Mouse (Mus musculus) liver, adult 2 months (tissue): Measurements from ENCODE around the gene Atp5j2. TPM values are rescaled to one million over a fixed set of nuclear protein-coding genes. Genes with fewer than 3 reads are reported as not detected.

Experiments
- DNase-seq: peaks from one replicate; pipeline ENCODE4 v3.0.0-alpha.2; 2011; ENCODE audit warnings: low read depth, low spot score; ENCODE audit errors: extremely low read depth
- H3K27ac ChIP-seq: fragments of 200-500 bp; replicated peaks from 2 replicates; pipeline ENCODE4 v1.5.1; 2012; ENCODE audit warnings: low read depth, mild to moderate bottlenecking, control low read depth, inconsistent platforms, low read length; ENCODE audit not compliant: insufficient read depth
- H3K27me3 ChIP-seq: fragments of 200-500 bp; 2 replicates; pipeline ENCODE4 v1.6.1; 2012; ENCODE audit warnings: mild to moderate bottlenecking, moderate library complexity, low read length, inconsistent platforms; ENCODE audit not compliant: control insufficient read depth, insufficient read depth
- H3K36me3 ChIP-seq: fragments of 200-500 bp; 2 replicates; pipeline ENCODE4 v1.6.1; 2012; ENCODE audit warnings: low read length, inconsistent platforms; ENCODE audit not compliant: control insufficient read depth, insufficient read depth
- H3K4me1 ChIP-seq: fragments of 200-500 bp; 2 replicates; pipeline ENCODE4 v1.6.1; 2011; ENCODE audit warnings: low read length; ENCODE audit not compliant: control insufficient read depth, insufficient read depth
- H3K4me3 ChIP-seq: fragments of 200-500 bp; 2 replicates; pipeline ENCODE4 v1.5.1; 2011; ENCODE audit warnings: low read depth, mild to moderate bottlenecking, control low read depth, low read length, moderate library complexity; ENCODE audit not compliant: insufficient read depth
- H3K79me2 ChIP-seq: fragments of 200-500 bp; 2 replicates; pipeline ENCODE4 v1.6.1; 2012; ENCODE audit warnings: inconsistent platforms, mild to moderate bottlenecking, low read length, moderate library complexity; ENCODE audit not compliant: control insufficient read depth, insufficient read depth
- H3K9ac ChIP-seq: fragments of 200-500 bp; 2 replicates; pipeline ENCODE4 v1.6.1; 2012; ENCODE audit warnings: low read depth, mild to moderate bottlenecking, control low read depth, inconsistent platforms, low read length
- CTCF ChIP-seq: fragments of 200-500 bp; IDR thresholded peaks from 2 replicates; pipeline ENCODE4 v1.5.1; 2011; ENCODE audit warnings: low read depth, low read length, control low read depth
- POLR2A ChIP-seq: fragments of 200-500 bp; IDR thresholded peaks from 2 replicates; pipeline ENCODE4 v1.6.1; 2011; ENCODE audit warnings: low read length, control low read depth; ENCODE audit not compliant: insufficient read depth; ENCODE audit errors: extremely low read depth
- WGBS: fragments of 180-500 bp; shearing (Covaris S2); methylation state at CpG from one replicate; pipeline ENCODE4 v1.1.7; 2018; 5-methylcytosine and 5-hydroxymethylcytosine counted together
- polyA plus RNA-seq: library from polyadenylated mRNA; depleted of rRNA; stranded (reverse); fragments of >200 nt; gene quantifications from 2 replicates; pipeline ENCODE4 v1.2.3, GENCODE M21; 2012
- total RNA-seq: library from RNA; depleted of rRNA; stranded (reverse); fragments of >200 nt; gene quantifications from 2 replicates; pipeline ENCODE4 v1.2.3, GENCODE M21; 2014

Atp5j2 gene
- total and polyA plus RNA-seq, 2 experiments = 171 to 332 TPM

DNA sequence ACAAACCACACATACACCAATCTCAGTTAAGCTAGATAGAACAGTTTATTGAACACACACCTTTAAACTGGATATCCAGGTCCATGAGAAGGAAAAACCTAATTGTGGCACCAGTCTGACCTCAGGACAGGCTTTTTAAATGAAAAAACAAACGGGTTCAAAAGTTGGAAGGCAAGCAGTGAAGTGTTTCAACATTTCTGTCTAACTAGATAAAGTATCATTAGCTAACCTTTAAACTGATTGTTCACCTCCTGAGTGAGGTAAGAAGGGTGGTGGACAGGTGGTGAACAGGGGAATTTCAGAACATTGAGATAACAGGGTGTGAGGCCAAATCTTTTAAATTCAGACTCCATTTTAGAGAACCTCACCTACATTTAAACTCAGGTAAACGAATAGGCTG lies 34.6 kb upstream of the Atp5j2 start:
- Histone ChIP-seq H3K27ac (peak overlapping the region; percentile 96), H3K9ac (no peak overlapping the region), H3K36me3 (no peaks in the 10 kb centered on the region; the same call in 1 of the 2 replicates), H3K4me3 (no peak overlapping the region), H3K79me2 (no peaks in the 10 kb centered on the region), H3K4me1 (peaks cover 22% of the 10 kb centered on the region), H3K27me3 (no peaks in the 10 kb centered on the region)
- peak; percentile 90 for DNase-seq
- 23% methylated on average over 2 of the region's 2 CpGs for WGBS
- TF ChIP-seq POLR2A (no peak), CTCF (no peak)

DNA sequence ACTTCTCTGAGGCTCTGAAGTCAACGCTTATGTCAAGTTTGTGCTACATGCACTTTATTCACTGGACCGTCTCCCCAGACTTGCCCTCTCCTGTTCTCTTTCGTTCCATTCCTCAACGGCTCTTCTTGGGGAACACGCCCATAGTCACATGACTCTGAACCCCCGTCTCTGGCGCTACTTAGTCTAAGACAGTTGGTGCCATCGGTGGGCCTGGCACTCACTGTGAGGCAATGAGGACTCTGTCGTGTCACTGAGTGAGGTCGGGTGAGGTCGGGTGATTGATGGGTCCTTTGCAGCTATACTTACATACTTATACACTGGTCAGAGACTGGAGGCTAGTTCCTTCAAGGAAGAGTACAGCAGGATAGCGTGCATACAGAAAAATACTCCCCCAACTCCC lies 31.5 kb upstream of the Atp5j2 start:
- no peak for DNase-seq
- H3K27me3 ChIP-seq = no peaks in the 10 kb centered on the region
- WGBS = 53% methylated on average over 12 of the region's 12 CpGs
- H3K4me3 ChIP-seq = no peak overlapping the region
- no peaks in the 10 kb centered on the region for H3K79me2 ChIP-seq
- TF ChIP-seq CTCF (no peak), POLR2A (no peak)
- H3K4me1 ChIP-seq = peaks cover 36% of the 10 kb centered on the region
- H3K9ac ChIP-seq = 0 out of 2 replicates have a peak overlapping the region, but pooled peaks have one; percentile 10
- H3K36me3 ChIP-seq = peaks cover 5% of the 10 kb centered on the region
- H3K27ac ChIP-seq = peak overlapping the region; percentile 77

DNA sequence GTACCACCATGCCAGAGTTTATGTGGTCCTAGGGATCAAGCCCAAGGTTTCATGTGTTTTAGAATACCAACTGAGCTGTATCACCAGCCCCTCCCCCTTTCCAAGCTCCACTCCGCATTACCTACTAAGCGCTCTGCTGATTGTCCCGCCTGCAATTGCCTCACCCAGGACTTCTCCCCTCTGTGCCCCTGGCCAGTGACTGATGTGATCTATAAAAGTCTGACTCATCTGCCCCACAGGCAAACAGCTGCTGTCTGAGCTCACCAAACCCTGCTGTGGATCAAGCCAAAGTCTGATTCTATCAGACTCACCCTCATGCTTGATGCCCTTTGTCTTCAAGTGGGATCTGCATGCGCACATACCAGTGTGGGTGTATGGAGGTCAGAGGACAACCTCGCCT lies 31.0 kb upstream of the Atp5j2 start:
- H3K79me2 ChIP-seq = no peaks in the 10 kb centered on the region
- DNase-seq = peak; percentile 85
- H3K27me3 ChIP-seq = no peaks in the 10 kb centered on the region
- no peak overlapping the region for H3K4me3 ChIP-seq
- H3K27ac ChIP-seq = peak overlapping the region; percentile 77
- WGBS = 26% methylated on average over 5 of the region's 5 CpGs
- TF ChIP-seq CTCF (no peak), POLR2A (no peak)
- peaks cover 5% of the 10 kb centered on the region for H3K36me3 ChIP-seq
- peak overlapping the region; percentile 8; the same call in 1 of the 2 replicates for H3K9ac ChIP-seq
- H3K4me1 ChIP-seq = peaks cover 41% of the 10 kb centered on the region

DNA sequence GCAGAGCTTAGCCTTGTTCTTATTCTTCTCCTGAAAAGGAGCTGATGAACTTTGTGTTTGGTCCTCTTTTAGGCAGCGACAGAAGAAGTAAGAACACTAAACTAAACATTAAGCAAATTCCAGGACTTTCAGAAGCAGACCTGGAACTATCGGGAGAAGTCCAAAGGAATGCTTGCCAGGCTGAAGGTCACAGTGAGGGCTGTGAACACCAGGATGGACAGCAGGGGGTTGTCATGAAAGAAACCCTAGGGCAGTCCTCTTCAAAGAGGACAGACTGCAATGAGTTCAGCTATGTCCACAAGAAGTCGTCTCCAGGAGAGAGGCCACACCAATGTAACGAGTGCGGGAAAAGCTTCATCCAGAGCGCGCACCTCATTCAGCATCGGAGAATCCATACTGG lies 28.1 kb upstream of the Atp5j2 start:
- no peak overlapping the region for H3K4me3 ChIP-seq
- no peak overlapping the region for H3K9ac ChIP-seq
- H3K27ac ChIP-seq = peak overlapping the region; percentile 14; the same call in 1 of the 2 replicates
- H3K36me3 ChIP-seq = peaks cover 5% of the 10 kb centered on the region
- TF ChIP-seq CTCF = no peak
- no peak for TF ChIP-seq POLR2A
- DNase-seq = peak; percentile 67
- 67% methylated on average over 8 of the region's 8 CpGs for WGBS
- H3K27me3 ChIP-seq = no peaks in the 10 kb centered on the region
- H3K79me2 ChIP-seq = no peaks in the 10 kb centered on the region
- H3K4me1 ChIP-seq = peaks cover 33% of the 10 kb centered on the region

DNA sequence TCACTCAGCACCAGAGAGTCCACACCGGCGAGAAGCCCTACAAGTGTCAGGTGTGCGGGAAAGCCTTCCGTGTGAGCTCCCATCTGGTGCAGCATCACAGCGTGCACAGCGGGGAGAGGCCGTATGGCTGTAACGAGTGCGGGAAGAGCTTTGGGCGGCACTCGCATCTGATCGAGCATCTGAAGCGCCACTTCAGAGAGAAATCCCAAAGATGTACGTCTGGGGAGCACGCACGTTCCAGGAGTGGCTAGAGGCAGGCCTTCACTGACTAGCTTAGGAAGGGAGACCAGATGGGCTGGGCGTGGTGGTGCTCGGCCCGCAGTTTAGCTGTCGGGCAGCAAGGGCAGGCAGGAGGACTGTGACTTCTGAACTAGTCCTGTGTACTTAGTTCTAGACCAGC lies 26.8 kb upstream of the Atp5j2 start:
- no peak overlapping the region for H3K4me3 ChIP-seq
- H3K27ac ChIP-seq = peak overlapping the region; percentile 88
- H3K9ac ChIP-seq = no peak overlapping the region
- peaks cover 5% of the 10 kb centered on the region for H3K36me3 ChIP-seq
- H3K27me3 ChIP-seq = no peaks in the 10 kb centered on the region
- TF ChIP-seq CTCF (no peak), POLR2A (no peak)
- 96% methylated on average over 20 of the region's 20 CpGs for WGBS
- H3K4me1 ChIP-seq = peaks cover 32% of the 10 kb centered on the region
- no peaks in the 10 kb centered on the region for H3K79me2 ChIP-seq
- DNase-seq = no peak

DNA sequence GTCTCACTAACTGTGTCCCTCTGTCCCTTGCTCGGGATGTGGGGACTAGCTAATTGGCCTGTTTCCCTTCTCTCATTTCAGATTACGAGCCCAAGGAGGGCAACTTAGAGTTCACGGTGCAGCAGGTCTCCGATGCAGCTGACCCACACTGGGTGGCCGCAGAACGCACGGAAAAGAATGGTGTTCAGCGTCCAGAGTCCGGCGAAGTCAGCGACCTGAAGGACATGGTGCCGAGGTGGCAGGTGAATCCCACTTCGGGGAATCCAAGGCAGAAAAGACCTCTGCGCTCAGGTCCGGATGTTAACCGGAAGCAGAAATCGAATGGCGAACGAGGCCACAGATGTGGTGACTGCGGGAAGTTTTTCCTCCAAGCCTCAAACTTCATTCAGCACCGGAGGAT lies 26.3 kb upstream of the Atp5j2 start:
- 46% methylated on average over 21 of the region's 21 CpGs for WGBS
- H3K4me3 ChIP-seq = no peak overlapping the region
- H3K27me3 ChIP-seq = no peaks in the 10 kb centered on the region
- peak overlapping the region; percentile 50 for H3K9ac ChIP-seq
- H3K27ac ChIP-seq = peak overlapping the region; percentile 88
- H3K36me3 ChIP-seq = peaks cover 5% of the 10 kb centered on the region
- no peaks in the 10 kb centered on the region for H3K79me2 ChIP-seq
- peak; percentile 64 for DNase-seq
- peaks cover 27% of the 10 kb centered on the region for H3K4me1 ChIP-seq
- TF ChIP-seq CTCF (no peak), POLR2A (no peak)
